Mouse (Mus musculus) ES-Bruce4 (cell line): ENCODE results near the gene Gm10330. TPM values are rescaled to one million over a fixed set of nuclear protein-coding genes. Genes with fewer than 3 reads are reported as not detected.
"Not testable (repeated sequence)": the region's sequence is repeated elsewhere in the genome, so short reads cannot be mapped to it uniquely, and the experiment has no call there.

Experiments used
- H3K27ac ChIP-seq: 2 replicates; pipeline ENCODE4 v1.5.1; 2012; ENCODE audit warnings: low read length, inconsistent platforms; ENCODE audit not compliant: insufficient read depth
- H3K27me3 ChIP-seq: 2 replicates; pipeline ENCODE4 v1.6.1; 2012; ENCODE audit warnings: mild to moderate bottlenecking, low read length, inconsistent platforms; ENCODE audit not compliant: control insufficient read depth, poor library complexity, insufficient read depth, severe bottlenecking
- H3K36me3 ChIP-seq: 2 replicates; pipeline ENCODE4 v1.6.1; 2012; ENCODE audit warnings: inconsistent platforms, mild to moderate bottlenecking, low read length, moderate library complexity; ENCODE audit not compliant: control insufficient read depth, poor library complexity, insufficient read depth, severe bottlenecking
- H3K4me1 ChIP-seq: one replicate; pipeline ENCODE4 v1.8.1; 2011; ENCODE audit warnings: low read length; ENCODE audit not compliant: control insufficient read depth, insufficient read depth
- H3K4me3 ChIP-seq: 2 replicates; pipeline ENCODE4 v1.5.1; 2011; ENCODE audit warnings: low read depth, mild to moderate bottlenecking, low read length
- H3K9ac ChIP-seq: 2 replicates; pipeline ENCODE4 v1.6.1; 2012; ENCODE audit warnings: low read depth, mild to moderate bottlenecking, inconsistent platforms; ENCODE audit not compliant: poor library complexity, severe bottlenecking
- H3K9me3 ChIP-seq: replicated peaks from 2 replicates; pipeline ENCODE4 v1.6.1; 2012; ENCODE audit warnings: mild to moderate bottlenecking, low read length, inconsistent platforms; ENCODE audit not compliant: control insufficient read depth, poor library complexity, insufficient read depth, severe bottlenecking
- POLR2A ChIP-seq: IDR thresholded peaks from one replicate; pipeline ENCODE4 v1.8.1; 2011; ENCODE audit warnings: low read length; ENCODE audit not compliant: insufficient read depth
- polyA plus RNA-seq: library from polyadenylated mRNA; stranded (reverse); fragments of >200 nt; gene quantifications from 2 replicates; pipeline ENCODE4 v1.2.4, GENCODE M21; 2011; ENCODE audit warnings: low read depth; ENCODE audit not compliant: missing spikeins, insufficient read depth, insufficient read length

Gene Gm10330
- polyA plus RNA-seq, result 13.3 and 15.9 TPM in 2 replicates

GRCm38 (mm10) chr12:23780165-23780564, at the start of gene Gm10330:
Gene Gm10330, minus strand, starts transcription at chr12:23780265.
- H3K36me3 ChIP-seq, H3K4me1 ChIP-seq, H3K27ac ChIP-seq, H3K27me3 ChIP-seq, H3K9ac ChIP-seq, H3K4me3 ChIP-seq, H3K9me3 ChIP-seq: not testable (repeated sequence)

- H3K36me3 ChIP-seq, result not testable (repeated sequence)
These were observed 20.7 kb upstream of the Gm10330 start for GRCm38 (mm10) chr12:23800776-23801175.

GRCm38 (mm10) chr12:23800366-23800765, 20.3 kb upstream of the Gm10330 start:
- H3K27me3 ChIP-seq, H3K4me1 ChIP-seq, H3K27ac ChIP-seq, H3K9me3 ChIP-seq, H3K36me3 ChIP-seq: not testable (repeated sequence)
- Histone ChIP-seq H3K9ac (peak overlapping the region; percentile 74), H3K4me3 (peak overlapping the region; percentile 81)

More at GRCm38 (mm10) chr12:23800776-23801175, 20.7 kb upstream of the Gm10330 start:
- Histone ChIP-seq H3K9ac (peak overlapping the region; percentile 74), H3K4me3 (peak overlapping the region; percentile 75)
- not testable (repeated sequence) for H3K9me3 ChIP-seq, H3K27me3 ChIP-seq, H3K27ac ChIP-seq, H3K4me1 ChIP-seq
- TF ChIP-seq POLR2A, result peak; percentile 25
